Mouse (Mus musculus) limb, embryonic 14.5 days (tissue): ENCODE measurements around the gene Fzd9. TPM values are rescaled to one million over a fixed set of nuclear protein-coding genes. Genes with fewer than 3 reads are reported as not detected.

Experiments
- ATAC-seq: fragments of 200-750 bp; cut with Nextera tagmentation; 2 replicates; pipeline ENCODE4 v1.8.0; 2017; ENCODE audit warnings: low read depth, moderate number of reproducible peaks, moderate TSS enrichment; ENCODE audit not compliant: low FRiP score
- DNase-seq: peaks from one replicate; pipeline ENCODE4 v3.0.0-alpha.2; 2015; ENCODE audit warnings: low spot score
- H3K27ac ChIP-seq: fragments of 300-500 bp; sonication (generic); replicated peaks from 2 replicates; pipeline ENCODE4 v1.5.1; 2014; ENCODE audit warnings: low read depth, mild to moderate bottlenecking, low read length, moderate library complexity, mixed read lengths
- H3K27me3 ChIP-seq: fragments of 300-500 bp; sonication (generic); 2 replicates; pipeline ENCODE4 v1.6.1; 2014; ENCODE audit warnings: low read length, mixed read lengths; ENCODE audit not compliant: control insufficient read depth, insufficient read depth
- H3K36me3 ChIP-seq: fragments of 300-500 bp; sonication (generic); 2 replicates; pipeline ENCODE4 v1.6.1; 2014; ENCODE audit warnings: mild to moderate bottlenecking, low read length, moderate library complexity, mixed read lengths; ENCODE audit not compliant: control insufficient read depth, insufficient read depth
- H3K4me1 ChIP-seq: fragments of 300-500 bp; sonication (generic); 2 replicates; pipeline ENCODE4 v1.6.1; 2014; ENCODE audit warnings: antibody characterized with exemption, low read length, mixed read lengths; ENCODE audit not compliant: control insufficient read depth, insufficient read depth
- H3K4me2 ChIP-seq: fragments of 300-500 bp; sonication (generic); replicated peaks from 2 replicates; pipeline ENCODE4 v1.6.1; 2014; ENCODE audit warnings: low read depth, mild to moderate bottlenecking, low read length, moderate library complexity; ENCODE audit not compliant: severe bottlenecking
- H3K4me3 ChIP-seq: fragments of 300-500 bp; sonication (generic); replicated peaks from 2 replicates; pipeline ENCODE4 v1.5.1; 2014; ENCODE audit warnings: low read length
- H3K9ac ChIP-seq: fragments of 300-500 bp; sonication (generic); 2 replicates; pipeline ENCODE4 v1.6.1; 2014; ENCODE audit warnings: mild to moderate bottlenecking, low read depth, low read length, moderate library complexity; ENCODE audit not compliant: severe bottlenecking
- H3K9me3 ChIP-seq: fragments of 300-500 bp; sonication (generic); 2 replicates; pipeline ENCODE4 v1.6.1; 2016; ENCODE audit warnings: low read length; ENCODE audit not compliant: control insufficient read depth
- POLR2A ChIP-seq: fragments of 200-500 bp; IDR thresholded peaks from 2 replicates; pipeline ENCODE4 v1.8.0; 2012; ENCODE audit warnings: inconsistent platforms, mild to moderate bottlenecking, moderate library complexity, borderline replicate concordance; ENCODE audit not compliant: insufficient read depth, insufficient read length; ENCODE audit errors: extremely low read depth
- WGBS: fragments of 180-500 bp; shearing (Covaris S2); extraction: QIAGEN DNeasy Blood & Tissue Kit; methylation state at CpG from one replicate; pipeline ENCODE4 v1.1.7; 2014; 5-methylcytosine and 5-hydroxymethylcytosine counted together
- polyA plus RNA-seq, 2 experiments: library from polyadenylated mRNA; depleted of rRNA in 1 of 2; stranded (reverse) in 1 of 2; unstranded in 1 of 2; fragments of >200 nt; fragmentation: Nextera tagmentation in 1 of 2; extraction: Ambion mirVana in 1 of 2; gene quantifications; 2 replicates each; pipeline versions ENCODE4 v1.2.1 to v1.2.3; 2012 to 2014

Fzd9 gene
- polyA plus RNA-seq, 2 experiments = 23.1 to 31.2 TPM

- DNase-seq (no peak), ATAC-seq (no peak)
- peak overlapping the region; percentile 98; the same call in 1 of the 2 replicates for H3K4me2 ChIP-seq
- WGBS = 80% methylated on average over 9 of the region's 9 CpGs
- peaks cover 49% of the 10 kb centered on the region for H3K36me3 ChIP-seq
- peaks cover 17% of the 10 kb centered on the region for H3K27me3 ChIP-seq
- H3K4me1 ChIP-seq = 0 out of 2 replicates have a peak, but pooled peaks cover 2% of the 10 kb centered on the region
- TF ChIP-seq POLR2A = no peak
- H3K4me3 ChIP-seq = peak overlapping the region; percentile 67
- no peak overlapping the region for H3K27ac ChIP-seq
- no peaks in the 10 kb centered on the region for H3K9me3 ChIP-seq
- H3K9ac ChIP-seq = no peak overlapping the region
Measured at GRCm38 (mm10) chr5:135247337-135247736, 3.7 kb downstream of the Fzd9 start.

DNA sequence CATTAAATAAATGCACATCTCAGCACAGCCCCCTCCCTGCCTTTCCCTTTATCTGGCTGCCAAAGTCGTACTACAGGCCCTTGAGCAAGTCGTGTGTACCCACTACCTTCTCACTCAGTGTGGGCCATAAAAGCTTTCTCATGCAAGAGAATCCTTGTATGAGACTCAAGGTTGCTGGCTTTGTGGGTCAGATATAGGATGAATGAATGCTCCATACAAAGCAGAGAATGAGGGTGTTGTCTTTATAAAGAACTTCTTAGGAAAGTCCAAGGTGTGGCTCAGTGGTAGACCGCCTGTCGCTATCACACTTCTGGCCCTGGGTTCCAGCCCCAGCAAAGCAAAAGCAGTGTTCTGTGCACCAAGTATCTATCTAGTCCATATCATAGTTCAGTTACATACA, 4.5 kb downstream of the Fzd9 start:
- WGBS = 69% methylated on average over 4 of the region's 4 CpGs
- TF ChIP-seq POLR2A = no peak

GRCm38 (mm10) chr5:135243166-135243565, 7.9 kb downstream of the Fzd9 start:
- Histone ChIP-seq H3K4me1 (no peaks in the 10 kb centered on the region), H3K9me3 (no peaks in the 10 kb centered on the region), H3K4me3 (no peak overlapping the region), H3K9ac (no peak overlapping the region), H3K36me3 (peaks cover 90% of the 10 kb centered on the region), H3K27ac (no peak overlapping the region), H3K4me2 (no peak overlapping the region), H3K27me3 (no peaks in the 10 kb centered on the region)
- DNase-seq = no peak
- WGBS = 100% methylated on average over 1 of the region's 1 CpGs
- ATAC-seq = no peak
- no peak for TF ChIP-seq POLR2A

More for the DNA sequence above, 4.5 kb downstream of the Fzd9 start:
- Histone ChIP-seq H3K9ac (no peak overlapping the region), H3K4me2 (peak overlapping the region; percentile 98; the same call in 1 of the 2 replicates), H3K27ac (no peak overlapping the region), H3K36me3 (peaks cover 57% of the 10 kb centered on the region), H3K4me3 (no peak overlapping the region), H3K4me1 (0 out of 2 replicates have a peak, but pooled peaks cover 2% of the 10 kb centered on the region), H3K27me3 (peaks cover 17% of the 10 kb centered on the region), H3K9me3 (no peaks in the 10 kb centered on the region)
- DNase-seq = no peak
- no peak for ATAC-seq

DNA sequence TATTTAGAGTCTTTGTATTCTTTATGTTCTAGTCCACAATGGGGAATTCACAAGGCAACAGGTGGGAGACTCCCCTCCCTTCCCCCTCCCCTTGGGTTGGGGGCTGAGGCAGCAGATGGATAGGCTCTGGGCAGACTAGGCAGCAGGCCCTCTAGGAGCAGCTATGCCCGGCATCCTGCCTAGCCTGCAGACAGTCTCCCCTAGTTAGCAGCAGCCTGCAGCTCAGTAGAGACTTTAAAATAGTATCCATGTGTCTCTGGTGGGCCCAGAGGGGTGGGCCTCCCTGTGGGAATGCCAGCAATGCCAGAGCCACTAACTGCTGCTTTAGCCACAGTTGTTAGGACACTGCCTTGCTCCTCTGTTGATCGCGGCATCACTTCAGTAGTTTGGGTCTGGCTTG, 8.4 kb downstream of the Fzd9 start:
- no peak overlapping the region for H3K4me2 ChIP-seq
- H3K27me3 ChIP-seq = no peaks in the 10 kb centered on the region
- peaks cover 96% of the 10 kb centered on the region for H3K36me3 ChIP-seq
- WGBS = 95% methylated on average over 3 of the region's 3 CpGs
- no peak for TF ChIP-seq POLR2A
- ATAC-seq = peak; percentile 63
- H3K27ac ChIP-seq = no peak overlapping the region
- no peaks in the 10 kb centered on the region for H3K9me3 ChIP-seq
- DNase-seq = no peak
- no peak overlapping the region for H3K9ac ChIP-seq
- H3K4me1 ChIP-seq = no peaks in the 10 kb centered on the region
- H3K4me3 ChIP-seq = no peak overlapping the region

- Histone ChIP-seq H3K36me3 (peaks cover 97% of the 10 kb centered on the region), H3K27me3 (no peaks in the 10 kb centered on the region), H3K9ac (no peak overlapping the region), H3K4me1 (no peaks in the 10 kb centered on the region), H3K4me2 (no peak overlapping the region), H3K27ac (no peak overlapping the region), H3K4me3 (no peak overlapping the region), H3K9me3 (no peaks in the 10 kb centered on the region)
- no peak for DNase-seq
- 84% methylated on average over 12 of the region's 12 CpGs for WGBS
- no peak for ATAC-seq
- TF ChIP-seq POLR2A = no peak
Measured at GRCm38 (mm10) chr5:135242136-135242535, 8.9 kb downstream of the Fzd9 start.

DNA sequence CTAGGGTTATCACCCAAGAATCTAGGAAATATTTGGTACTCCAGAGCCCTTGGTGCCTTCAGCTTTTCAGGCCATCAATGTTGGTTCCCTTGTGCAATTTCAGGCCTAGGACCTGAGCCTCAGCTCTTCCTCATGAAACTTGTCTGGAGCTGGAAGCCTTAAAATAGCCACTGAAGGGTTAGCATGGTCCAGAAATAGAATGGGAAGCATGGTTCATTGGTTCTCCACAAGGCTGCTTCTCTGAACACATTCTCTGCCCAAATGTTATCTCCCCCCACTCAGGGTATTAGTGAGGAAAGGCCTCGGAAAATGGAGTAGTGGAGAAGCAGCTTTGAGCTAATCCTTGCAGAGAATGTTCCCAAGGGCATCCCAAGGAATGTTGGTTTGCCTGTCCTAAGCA, 9.6 kb downstream of the Fzd9 start:
- H3K4me2 ChIP-seq = no peak overlapping the region
- 69% methylated on average over 1 of the region's 1 CpGs for WGBS
- H3K9ac ChIP-seq = no peak overlapping the region
- no peak for TF ChIP-seq POLR2A
- peaks cover 99% of the 10 kb centered on the region for H3K36me3 ChIP-seq
- H3K4me3 ChIP-seq = no peak overlapping the region
- H3K9me3 ChIP-seq = no peaks in the 10 kb centered on the region
- no peaks in the 10 kb centered on the region for H3K27me3 ChIP-seq
- DNase-seq (no peak), ATAC-seq (no peak)
- H3K4me1 ChIP-seq = no peaks in the 10 kb centered on the region
- H3K27ac ChIP-seq = no peak overlapping the region
